Mouse (Mus musculus) liver, adult 2 months (tissue): ENCODE measurements at regions not wholly inside any gene's neighbourhood (a gene's known extent, or its start where the extent isn't known, plus 50 kb on each side); places are given as distances from the start of the nearest gene placed in this dataset.

Experiments
- CTCF ChIP-seq: fragments of 200-500 bp; IDR thresholded peaks from 2 replicates; pipeline ENCODE4 v1.5.1; 2011; ENCODE audit warnings: low read depth, low read length, control low read depth
- POLR2A ChIP-seq: fragments of 200-500 bp; IDR thresholded peaks from 2 replicates; pipeline ENCODE4 v1.6.1; 2011; ENCODE audit warnings: low read length, control low read depth; ENCODE audit not compliant: insufficient read depth; ENCODE audit errors: extremely low read depth

DNA sequence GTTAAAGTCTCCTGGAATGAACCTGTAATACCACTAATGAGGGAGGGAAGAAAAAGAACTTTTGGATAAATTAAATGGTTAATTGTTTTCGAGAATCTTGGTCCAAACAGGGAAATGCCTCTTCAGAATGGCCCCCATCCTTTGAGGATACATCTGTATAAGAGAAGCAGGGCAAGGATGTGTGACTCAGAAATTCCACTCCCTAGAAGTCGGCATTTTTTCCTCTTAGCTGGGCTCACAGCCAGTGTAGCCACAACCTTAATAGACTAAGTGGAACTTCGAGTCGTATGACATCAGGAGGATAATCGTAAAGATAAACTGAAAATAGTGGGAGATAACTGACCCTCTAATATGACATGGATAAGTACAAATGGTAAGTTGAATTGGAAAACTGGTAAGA, 56.1 kb upstream of the Cav2 start:
- no peak for TF ChIP-seq CTCF
- TF ChIP-seq POLR2A, result no peak
